Mouse (Mus musculus) heart, embryonic 16.5 days (tissue): ENCODE measurements around the gene Chpf2. TPM values are rescaled to one million over a fixed set of nuclear protein-coding genes. Genes with fewer than 3 reads are reported as not detected.

ENCODE experiments used
- ATAC-seq: fragments of 200-750 bp; cut with Nextera tagmentation; replicated peaks from 2 replicates; pipeline ENCODE4 v1.8.0; 2017; ENCODE audit warnings: moderate number of reproducible peaks; ENCODE audit not compliant: insufficient read depth, low FRiP score; ENCODE audit errors: extremely low read depth
- H3K27ac ChIP-seq: fragments of 300-500 bp; sonication (generic); 2 replicates; pipeline ENCODE4 v1.5.1; 2014; ENCODE audit warnings: mild to moderate bottlenecking, low read length, control low read depth, moderate library complexity
- H3K27me3 ChIP-seq: fragments of 300-500 bp; sonication (generic); 2 replicates; pipeline ENCODE4 v1.6.1; 2014; ENCODE audit warnings: low read length, mixed read lengths; ENCODE audit not compliant: control insufficient read depth, insufficient read depth
- H3K36me3 ChIP-seq: fragments of 300-500 bp; sonication (generic); 2 replicates; pipeline ENCODE4 v1.6.1; 2014; ENCODE audit not compliant: control insufficient read depth, insufficient read depth
- H3K4me1 ChIP-seq: fragments of 300-500 bp; sonication (generic); 2 replicates; pipeline ENCODE4 v1.6.1; 2014; ENCODE audit warnings: low read length, mixed read lengths; ENCODE audit not compliant: control insufficient read depth, insufficient read depth
- H3K4me2 ChIP-seq: fragments of 300-500 bp; sonication (generic); 2 replicates; pipeline ENCODE4 v1.6.1; 2014; ENCODE audit warnings: low read depth, mild to moderate bottlenecking, control low read depth, low read length
- H3K4me3 ChIP-seq: fragments of 300-500 bp; sonication (generic); 2 replicates; pipeline ENCODE4 v1.5.1; 2014; ENCODE audit warnings: mild to moderate bottlenecking, control low read depth, low read length
- H3K9ac ChIP-seq: fragments of 300-500 bp; sonication (generic); 2 replicates; pipeline ENCODE4 v1.6.1; 2014; ENCODE audit warnings: low read length, control low read depth
- H3K9me3 ChIP-seq: fragments of 300-500 bp; sonication (generic); replicated peaks from 2 replicates; pipeline ENCODE4 v1.6.1; 2016; ENCODE audit warnings: low read length; ENCODE audit not compliant: control insufficient read depth
- WGBS: fragments of 180-500 bp; shearing (Covaris S2); extraction: QIAGEN DNeasy Blood & Tissue Kit; methylation state at CpG from one replicate; pipeline ENCODE4 v1.1.7; 2014; 5-methylcytosine and 5-hydroxymethylcytosine counted together
- polyA plus RNA-seq: library from polyadenylated mRNA; unstranded; fragments of >200 nt; fragmentation: Nextera tagmentation; extraction: Ambion mirVana; gene quantifications from 2 replicates; pipeline ENCODE4 v1.2.1, GENCODE M21; 2015

The Chpf2 gene
- polyA plus RNA-seq, 1 experiment from 2014 or later = 14.8 TPM

- peaks cover 18% of the 10 kb centered on the region for H3K27me3 ChIP-seq
- ATAC-seq = no peak
- 69% methylated on average over 7 of the region's 7 CpGs for WGBS
These were observed 36.0 kb downstream of the Chpf2 start for GRCm38 (mm10) chr5:24622386-24623040.

GRCm38 (mm10) chr5:24623041-24623985, 36.8 kb downstream of the Chpf2 start:
- ATAC-seq = no peak

More at GRCm38 (mm10) chr5:24622386-24623040, 36.0 kb downstream of the Chpf2 start:
- Histone ChIP-seq H3K9me3 (no peaks in the 10 kb centered on the region), H3K27ac (no peak overlapping the region), H3K9ac (no peak overlapping the region), H3K4me3 (no peak overlapping the region), H3K36me3 (no peaks in the 10 kb centered on the region), H3K4me2 (no peak overlapping the region), H3K4me1 (peaks cover 10% of the 10 kb centered on the region)

GRCm38 (mm10) chr5:24623986-24624821, 37.7 kb downstream of the Chpf2 start, which contains the start of gene Smarcd3:
Smarcd3 (minus strand) TSS chr5:24624411.
- ATAC-seq = 0 out of 2 replicates have a peak, but pooled peaks have one; percentile 37
- Histone ChIP-seq H3K9me3 (no peaks in the 10 kb centered on the region), H3K4me1 (peaks cover 10% of the 10 kb centered on the region), H3K27ac (no peak within 1 kb of the TSS), H3K4me3 (peak within 1 kb of the TSS; percentile 57), H3K4me2 (peak within 1 kb of the TSS; percentile 89), H3K27me3 (peaks cover 18% of the 10 kb centered on the region), H3K9ac (peak within 1 kb of the TSS; percentile 71), H3K36me3 (no peaks in the 10 kb centered on the region)
- 3% methylated on average over 37 of the region's 37 CpGs for WGBS

More at GRCm38 (mm10) chr5:24623041-24623985, 36.8 kb downstream of the Chpf2 start:
- H3K4me2 ChIP-seq = no peak overlapping the region; the same call in 1 of the 2 replicates
- H3K27ac ChIP-seq = no peak overlapping the region
- 39% methylated on average over 8 of the region's 8 CpGs for WGBS
- no peaks in the 10 kb centered on the region for H3K36me3 ChIP-seq
- no peaks in the 10 kb centered on the region for H3K9me3 ChIP-seq
- peaks cover 10% of the 10 kb centered on the region for H3K4me1 ChIP-seq
- H3K9ac ChIP-seq = no peak overlapping the region
- H3K27me3 ChIP-seq = peaks cover 18% of the 10 kb centered on the region
- H3K4me3 ChIP-seq = no peak overlapping the region; the same call in 1 of the 2 replicates

- Histone ChIP-seq H3K27me3 (peaks cover 18% of the 10 kb centered on the region), H3K4me1 (peaks cover 10% of the 10 kb centered on the region), H3K4me3 (no peak overlapping the region), H3K9me3 (no peaks in the 10 kb centered on the region), H3K36me3 (no peaks in the 10 kb centered on the region), H3K9ac (no peak overlapping the region), H3K4me2 (no peak overlapping the region; the same call in 1 of the 2 replicates), H3K27ac (no peak overlapping the region)
- WGBS = 29% methylated on average over 4 of the region's 4 CpGs
- no peak for ATAC-seq
These were observed 38.2 kb downstream of the Chpf2 start for GRCm38 (mm10) chr5:24624822-24625120.

GRCm38 (mm10) chr5:24629712-24630111, 43.2 kb downstream of the Chpf2 start:
- no peak overlapping the region for H3K9ac ChIP-seq
- no peak overlapping the region for H3K27ac ChIP-seq
- WGBS = 52% methylated on average over 3 of the region's 3 CpGs
- no peaks in the 10 kb centered on the region for H3K36me3 ChIP-seq
- H3K4me2 ChIP-seq = no peak overlapping the region
- no peak for ATAC-seq
- no peak overlapping the region for H3K4me3 ChIP-seq
- H3K27me3 ChIP-seq = peaks cover 3% of the 10 kb centered on the region
- H3K9me3 ChIP-seq = no peaks in the 10 kb centered on the region
- no peaks in the 10 kb centered on the region; the same call in 1 of the 2 replicates for H3K4me1 ChIP-seq

GRCm38 (mm10) chr5:24635093-24635492, 48.6 kb downstream of the Chpf2 start:
- Histone ChIP-seq H3K9ac (no peak overlapping the region), H3K4me1 (no peaks in the 10 kb centered on the region), H3K27me3 (no peaks in the 10 kb centered on the region; the same call in 1 of the 2 replicates), H3K4me3 (no peak overlapping the region), H3K4me2 (no peak overlapping the region), H3K9me3 (no peaks in the 10 kb centered on the region), H3K27ac (no peak overlapping the region), H3K36me3 (no peaks in the 10 kb centered on the region)
- 35% methylated on average over 1 of the region's 1 CpGs for WGBS
- ATAC-seq = no peak

- H3K4me3 ChIP-seq = no peak overlapping the region
- H3K4me2 ChIP-seq = no peak overlapping the region
- H3K27ac ChIP-seq = no peak overlapping the region
- no peaks in the 10 kb centered on the region for H3K4me1 ChIP-seq
- H3K9ac ChIP-seq = no peak overlapping the region
- no peaks in the 10 kb centered on the region for H3K9me3 ChIP-seq
- WGBS = 84% methylated on average over 6 of the region's 6 CpGs
- H3K27me3 ChIP-seq = no peaks in the 10 kb centered on the region
- ATAC-seq = no peak
- no peaks in the 10 kb centered on the region for H3K36me3 ChIP-seq
These were observed 49.1 kb downstream of the Chpf2 start for GRCm38 (mm10) chr5:24635526-24636141.

- WGBS = 67% methylated on average over 4 of the region's 4 CpGs
- H3K4me1 ChIP-seq = no peaks in the 10 kb centered on the region
These were observed 50.4 kb downstream of the Chpf2 start for GRCm38 (mm10) chr5:24636987-24637386.

More at GRCm38 (mm10) chr5:24636987-24637386, 50.4 kb downstream of the Chpf2 start:
- no peak for ATAC-seq
- H3K27ac ChIP-seq = no peak overlapping the region
- H3K9me3 ChIP-seq = no peaks in the 10 kb centered on the region
- no peak overlapping the region for H3K4me3 ChIP-seq
- H3K36me3 ChIP-seq = no peaks in the 10 kb centered on the region
- H3K9ac ChIP-seq = no peak overlapping the region
- no peak overlapping the region for H3K4me2 ChIP-seq
- no peaks in the 10 kb centered on the region for H3K27me3 ChIP-seq
